Mouse (Mus musculus) bone marrow, adult 2 months (tissue): ENCODE results near the gene Cntnap2.

Experiments used
- CTCF ChIP-seq: fragments of 200-500 bp; IDR thresholded peaks from 2 replicates; pipeline ENCODE4 v1.5.1; 2011; ENCODE audit warnings: low read length, control low read depth; ENCODE audit not compliant: control insufficient read depth, insufficient read depth
- POLR2A ChIP-seq: fragments of 200-500 bp; IDR thresholded peaks from 2 replicates; pipeline ENCODE4 v1.6.1; 2011; ENCODE audit warnings: low read depth, mild to moderate bottlenecking, control low read depth, low read length, borderline replicate concordance; ENCODE audit not compliant: control insufficient read depth

- no peak for TF ChIP-seq CTCF
- TF ChIP-seq POLR2A, result no peak
Measured at GRCm38 (mm10) chr6:46945703-46946102, 1886.5 kb downstream of the Cntnap2 start.
